Mouse (Mus musculus) midbrain, embryonic 11.5 days (tissue): Measurements from ENCODE around the gene Smok3c. TPM values are rescaled to one million over a fixed set of nuclear protein-coding genes. Genes with fewer than 3 reads are reported as not detected.
"Not testable (repeated sequence)": the region's sequence is repeated elsewhere in the genome, so short reads cannot be mapped to it uniquely, and the experiment has no call there.

Experiments used
- ATAC-seq: fragments of 200-750 bp; cut with Nextera tagmentation; 2 replicates; pipeline ENCODE4 v1.8.0; 2017; ENCODE audit warnings: moderate TSS enrichment, moderate library complexity; ENCODE audit not compliant: low FRiP score
- DNase-seq: peaks from one replicate; pipeline ENCODE4 v3.0.0; 2015; ENCODE audit warnings: low spot score; ENCODE audit errors: missing footprints
- H3K27ac ChIP-seq: fragments of 300-500 bp; sonication (generic); 2 replicates; pipeline ENCODE4 v1.5.1; 2014; ENCODE audit warnings: low read depth, low read length
- H3K27me3 ChIP-seq: fragments of 300-500 bp; sonication (generic); 2 replicates; pipeline ENCODE4 v1.6.1; 2014; ENCODE audit warnings: mild to moderate bottlenecking, low read length, moderate library complexity, mixed read lengths; ENCODE audit not compliant: control insufficient read depth, insufficient read depth
- H3K36me3 ChIP-seq: fragments of 300-500 bp; sonication (generic); 2 replicates; pipeline ENCODE4 v1.6.1; 2014; ENCODE audit warnings: mild to moderate bottlenecking, low read length, moderate library complexity, mixed read lengths; ENCODE audit not compliant: control insufficient read depth, insufficient read depth
- H3K4me1 ChIP-seq: fragments of 300-500 bp; sonication (generic); 2 replicates; pipeline ENCODE4 v1.6.1; 2014; ENCODE audit warnings: low read length; ENCODE audit not compliant: control insufficient read depth, insufficient read depth
- H3K4me2 ChIP-seq: fragments of 300-500 bp; sonication (generic); 2 replicates; pipeline ENCODE4 v1.6.1; 2014; ENCODE audit warnings: mild to moderate bottlenecking, moderate library complexity
- H3K4me3 ChIP-seq: fragments of 300-500 bp; sonication (generic); 2 replicates; pipeline ENCODE4 v1.5.1; 2014; ENCODE audit warnings: low read depth, low read length
- H3K9ac ChIP-seq: fragments of 300-500 bp; sonication (generic); 2 replicates; pipeline ENCODE4 v1.6.1; 2014; ENCODE audit warnings: low read length
- H3K9me3 ChIP-seq: fragments of 300-500 bp; sonication (generic); 2 replicates; pipeline ENCODE4 v1.6.1; 2016; ENCODE audit warnings: low read length; ENCODE audit not compliant: control insufficient read depth
- WGBS: fragments of 180-500 bp; shearing (Covaris S2); extraction: QIAGEN DNeasy Blood & Tissue Kit; methylation state at CpG from one replicate; pipeline ENCODE4 v1.1.7; 2014; 5-methylcytosine and 5-hydroxymethylcytosine counted together
- polyA plus RNA-seq: library from polyadenylated mRNA; unstranded; fragments of >200 nt; fragmentation: Nextera tagmentation; extraction: Ambion mirVana; gene quantifications from 2 replicates; pipeline ENCODE4 v1.2.1, GENCODE M21; 2014

Smok3c gene
- polyA plus RNA-seq, 1 experiment from 2014 or later = not detected

DNA sequence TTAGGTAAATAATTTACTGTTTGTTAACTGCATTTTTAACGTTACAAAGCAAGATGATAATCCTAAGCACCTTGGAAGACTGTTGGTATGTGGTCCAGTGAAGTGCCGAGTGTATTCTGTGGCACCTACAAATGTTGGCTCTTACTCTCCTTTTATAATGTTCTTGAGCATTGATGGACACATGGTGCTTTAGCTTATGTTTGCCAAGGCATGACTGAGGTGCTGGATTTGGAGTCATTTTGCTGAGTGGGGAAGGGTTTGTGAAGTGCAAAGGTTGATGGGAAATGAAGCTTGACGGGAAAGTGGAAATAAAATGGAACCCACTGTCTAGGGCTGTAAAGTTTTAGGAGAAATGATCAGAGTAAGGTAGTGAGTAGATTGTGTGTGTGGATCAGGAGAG, 35.4 kb downstream of the Smok3c start:
- Histone ChIP-seq H3K9ac (no peak overlapping the region), H3K27me3 (no peaks in the 10 kb centered on the region), H3K4me3 (no peak overlapping the region), H3K27ac (no peak overlapping the region), H3K9me3 (no peaks in the 10 kb centered on the region), H3K4me2 (no peak overlapping the region), H3K36me3 (peaks cover 4% of the 10 kb centered on the region; the same call in 1 of the 2 replicates), H3K4me1 (no peaks in the 10 kb centered on the region)
- DNase-seq = no peak
- 91% methylated on average over 3 of the region's 3 CpGs for WGBS
- ATAC-seq = no peak

DNA sequence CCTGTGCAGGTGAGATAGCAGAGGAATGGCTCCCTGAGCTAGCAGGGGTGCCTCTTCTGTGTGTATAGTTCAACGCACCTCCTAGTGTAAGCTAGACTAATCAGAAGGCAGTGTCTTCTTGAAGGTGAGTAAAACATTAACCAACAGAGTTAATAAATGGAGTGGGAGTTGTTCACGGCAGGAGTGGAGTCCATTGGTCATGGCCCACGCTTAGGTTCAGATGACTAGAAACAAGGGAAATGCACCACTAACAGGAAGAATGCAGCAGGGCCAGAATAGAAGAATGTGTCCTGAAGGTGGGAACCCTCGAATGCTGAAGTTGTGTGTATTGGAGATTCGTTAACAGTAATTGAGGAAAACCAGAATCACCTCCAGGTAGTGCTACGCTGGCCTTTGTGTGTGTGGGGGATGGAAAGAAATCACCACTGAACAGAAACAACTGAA, 36.1 kb downstream of the Smok3c start:
- no peaks in the 10 kb centered on the region for H3K9me3 ChIP-seq
- H3K27ac ChIP-seq = no peak overlapping the region
- WGBS = 92% methylated on average over 6 of the region's 6 CpGs
- peaks cover 7% of the 10 kb centered on the region; the same call in 1 of the 2 replicates for H3K36me3 ChIP-seq
- H3K4me3 ChIP-seq = no peak overlapping the region
- DNase-seq (peak; percentile 61), ATAC-seq (no peak)
- H3K4me1 ChIP-seq = no peaks in the 10 kb centered on the region
- H3K4me2 ChIP-seq = no peak overlapping the region
- no peaks in the 10 kb centered on the region for H3K27me3 ChIP-seq
- H3K9ac ChIP-seq = no peak overlapping the region

DNA sequence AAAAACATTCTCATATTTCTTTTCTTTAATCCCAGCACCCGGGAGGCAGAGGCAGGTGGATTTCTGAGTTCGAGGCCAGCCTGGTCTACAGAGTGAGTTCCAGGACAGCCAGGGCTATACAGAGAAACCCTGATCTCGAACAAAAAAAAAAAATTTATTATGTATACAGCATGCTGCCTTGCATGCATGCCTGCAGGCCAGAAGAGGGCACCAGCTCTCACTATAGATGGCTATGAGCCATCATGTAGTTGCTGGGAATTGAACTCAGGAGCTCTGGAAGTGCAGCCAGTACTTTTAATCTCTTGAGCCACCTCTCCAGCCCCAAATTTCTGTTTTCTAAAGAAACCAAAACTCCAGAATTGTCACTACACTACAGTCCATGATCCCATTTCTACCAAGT, 37.3 kb downstream of the Smok3c start:
- H3K4me1 ChIP-seq = no peaks in the 10 kb centered on the region
- no peak overlapping the region for H3K27ac ChIP-seq
- H3K4me3 ChIP-seq = no peak overlapping the region
- no peak overlapping the region for H3K4me2 ChIP-seq
- ATAC-seq = no peak
- no peaks in the 10 kb centered on the region for H3K9me3 ChIP-seq
- H3K27me3 ChIP-seq = no peaks in the 10 kb centered on the region
- 84% methylated on average over 3 of the region's 3 CpGs for WGBS
- peaks cover 12% of the 10 kb centered on the region; the same call in 1 of the 2 replicates for H3K36me3 ChIP-seq
- peak; percentile 74 for DNase-seq
- H3K9ac ChIP-seq = no peak overlapping the region

DNA sequence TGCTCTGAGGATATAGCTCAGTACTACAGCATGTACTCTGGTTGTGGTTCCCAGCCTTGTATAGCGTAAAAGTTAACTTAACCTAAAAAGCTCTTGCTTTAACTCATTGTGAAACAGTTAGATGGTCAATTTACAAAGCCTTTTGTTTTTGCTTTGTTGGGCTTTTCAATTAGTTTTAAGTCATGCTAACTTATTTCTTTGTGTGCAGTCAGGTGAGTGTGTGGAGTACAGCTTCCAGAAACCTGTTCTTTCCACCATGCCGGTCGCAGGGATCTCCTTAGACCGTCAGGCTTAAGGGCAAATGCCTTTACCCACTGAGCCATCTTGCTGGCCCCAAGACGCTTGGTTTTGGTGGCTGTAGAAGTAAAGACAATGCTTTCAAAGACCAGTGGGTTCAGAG, 37.7 kb downstream of the Smok3c start:
- no peak overlapping the region for H3K9ac ChIP-seq
- peaks cover 15% of the 10 kb centered on the region for H3K36me3 ChIP-seq
- H3K4me2 ChIP-seq = no peak overlapping the region
- no peaks in the 10 kb centered on the region for H3K9me3 ChIP-seq
- no peak for ATAC-seq
- H3K4me3 ChIP-seq = no peak overlapping the region
- DNase-seq = no peak
- H3K27me3 ChIP-seq = no peaks in the 10 kb centered on the region
- H3K4me1 ChIP-seq = no peaks in the 10 kb centered on the region
- H3K27ac ChIP-seq = no peak overlapping the region
- WGBS = 95% methylated on average over 5 of the region's 5 CpGs

DNA sequence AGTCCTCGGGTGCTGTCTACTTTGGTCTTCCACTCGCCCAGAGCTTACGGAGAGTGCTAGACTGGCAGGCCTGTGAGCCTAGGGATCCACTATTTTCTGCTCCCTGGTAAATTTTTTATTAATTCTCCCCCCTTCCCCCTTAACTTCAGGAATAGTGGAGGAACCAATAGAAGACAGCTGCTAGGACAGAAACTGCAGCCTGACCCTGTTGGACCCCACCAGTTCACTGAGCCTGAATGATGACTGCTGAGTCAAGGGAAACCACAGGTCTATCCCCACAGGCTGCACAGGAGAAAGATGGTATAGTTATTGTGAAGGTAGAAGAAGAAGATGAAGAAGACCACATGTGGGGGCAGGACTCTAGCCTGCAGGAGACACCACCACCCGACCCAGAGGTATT, 39.8 kb downstream of the Smok3c start:
- Histone ChIP-seq H3K4me1 (no peaks in the 10 kb centered on the region), H3K4me3 (no peak overlapping the region), H3K36me3 (peaks cover 26% of the 10 kb centered on the region), H3K4me2 (no peak overlapping the region), H3K9ac (no peak overlapping the region), H3K9me3 (no peaks in the 10 kb centered on the region), H3K27ac (no peak overlapping the region), H3K27me3 (no peaks in the 10 kb centered on the region)
- DNase-seq (no peak), ATAC-seq (no peak)
- WGBS = 94% methylated on average over 4 of the region's 4 CpGs

DNA sequence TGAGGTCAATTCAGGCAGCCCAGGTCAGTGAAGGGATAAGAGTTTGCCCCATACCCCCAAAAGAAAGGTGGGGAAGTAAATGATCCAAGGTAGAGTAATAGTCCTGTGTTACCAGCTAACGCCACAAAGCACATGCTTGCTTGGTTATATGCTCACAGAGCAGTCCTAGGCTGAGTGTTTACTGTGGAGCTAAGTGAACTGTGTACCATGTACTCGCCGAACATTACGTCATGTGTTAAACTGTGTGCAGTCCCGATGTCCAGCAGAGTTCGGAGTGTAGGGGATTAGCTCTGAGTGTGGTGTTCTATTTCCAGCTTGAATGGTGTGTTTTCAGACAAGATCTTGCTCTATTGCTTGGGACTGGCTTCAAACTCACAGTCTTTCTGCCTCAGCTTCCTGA, 41.5 kb downstream of the Smok3c start:
- WGBS = 95% methylated on average over 6 of the region's 6 CpGs
- Histone ChIP-seq H3K4me2 (no peak overlapping the region), H3K9me3 (no peaks in the 10 kb centered on the region), H3K27me3 (no peaks in the 10 kb centered on the region), H3K27ac (no peak overlapping the region), H3K36me3 (peaks cover 41% of the 10 kb centered on the region), H3K9ac (no peak overlapping the region), H3K4me3 (no peak overlapping the region), H3K4me1 (no peaks in the 10 kb centered on the region)
- no peak for ATAC-seq
- DNase-seq = peak; percentile 65

DNA sequence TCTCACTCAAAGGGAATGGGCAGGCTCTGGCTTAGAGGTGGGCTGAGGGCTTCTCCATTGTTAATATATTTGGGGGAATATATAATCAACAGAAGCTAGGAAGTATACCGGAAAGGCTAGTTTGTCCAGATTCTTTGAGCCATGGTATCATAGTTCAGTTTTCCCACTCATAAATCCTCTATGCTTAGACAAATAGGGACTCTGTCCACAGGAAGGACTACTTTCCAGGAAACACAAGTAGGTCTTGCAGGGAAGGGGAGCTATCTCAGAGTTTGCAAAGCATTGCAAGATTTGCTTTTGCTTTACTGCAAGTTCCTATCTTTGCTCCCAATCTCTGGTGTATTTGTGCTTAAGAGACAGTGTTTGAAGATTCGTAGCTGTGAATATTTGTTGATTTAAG, 52.0 kb downstream of the Smok3c start:
- H3K27me3 ChIP-seq = no peaks in the 10 kb centered on the region
- H3K4me3 ChIP-seq = no peak overlapping the region
- no peaks in the 10 kb centered on the region for H3K9me3 ChIP-seq
- DNase-seq (no peak), ATAC-seq (no peak)
- H3K4me2 ChIP-seq = no peak overlapping the region
- no peak overlapping the region for H3K27ac ChIP-seq
- no peaks in the 10 kb centered on the region for H3K4me1 ChIP-seq
- 87% methylated on average over 2 of the region's 2 CpGs for whole genome bisulfite sequencing
- no peak overlapping the region for H3K9ac ChIP-seq
- H3K36me3 ChIP-seq = peaks cover 21% of the 10 kb centered on the region

DNA sequence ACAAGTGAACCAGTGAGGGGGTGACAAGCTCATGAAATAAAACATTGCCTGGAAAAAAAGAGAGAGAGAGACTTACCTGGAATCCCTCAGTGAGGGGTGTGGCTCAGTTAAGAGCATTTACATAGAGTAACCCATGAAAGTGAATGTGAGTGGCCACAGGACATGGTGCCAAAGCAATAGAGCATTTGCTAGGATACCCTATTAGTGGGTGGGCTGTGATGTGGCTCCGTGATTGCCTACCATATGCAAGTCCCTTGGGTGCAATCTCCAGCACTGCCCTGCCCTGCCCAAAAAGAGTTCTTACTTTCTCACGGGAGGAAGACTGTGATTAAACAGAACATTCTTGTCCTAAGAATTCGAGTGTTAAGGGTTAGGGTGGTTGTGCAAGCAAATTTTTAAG, 54.1 kb downstream of the Smok3c start:
- no peak for ATAC-seq
- WGBS = 61% methylated on average over 3 of the region's 3 CpGs

DNA sequence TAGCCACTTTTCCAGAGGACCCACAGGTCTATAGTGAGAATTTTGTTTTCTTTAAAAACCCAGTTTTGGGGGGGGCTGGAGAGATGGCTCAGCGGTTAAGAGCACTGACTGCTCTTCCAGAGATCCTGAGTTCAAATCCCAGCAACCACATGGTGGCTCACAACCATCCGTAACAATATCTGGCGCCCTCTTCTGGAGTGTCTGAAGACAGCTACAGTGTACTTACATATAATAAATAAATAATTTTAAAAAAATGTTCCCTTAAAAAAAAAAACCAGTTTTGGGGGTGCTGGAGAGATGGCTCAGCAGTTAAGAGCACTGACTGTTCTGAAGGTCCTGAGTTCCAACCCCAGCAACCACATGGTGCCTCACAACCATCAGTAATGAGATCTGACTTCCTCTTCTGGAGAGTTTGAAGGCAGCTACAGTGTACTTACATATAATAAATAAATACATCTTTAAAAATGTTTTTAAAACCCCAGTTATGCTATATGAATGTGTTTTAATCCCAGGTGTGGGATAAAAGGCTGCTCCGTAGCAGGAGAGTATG, 56.9 kb downstream of the Smok3c start:
- not testable (repeated sequence) for H3K9me3 ChIP-seq

More for the DNA sequence above, 54.1 kb downstream of the Smok3c start:
- H3K9me3 ChIP-seq = no peaks in the 10 kb centered on the region
- DNase-seq = no peak
- H3K36me3 ChIP-seq = peaks cover 10% of the 10 kb centered on the region
- no peak overlapping the region for H3K9ac ChIP-seq
- H3K4me2 ChIP-seq = no peak overlapping the region
- no peaks in the 10 kb centered on the region for H3K4me1 ChIP-seq
- H3K27me3 ChIP-seq = no peaks in the 10 kb centered on the region
- H3K27ac ChIP-seq = no peak overlapping the region
- H3K4me3 ChIP-seq = no peak overlapping the region

More for the DNA sequence above, 56.9 kb downstream of the Smok3c start:
- H3K27me3 ChIP-seq, ATAC-seq, H3K4me1 ChIP-seq, DNase-seq, H3K27ac ChIP-seq, H3K4me3 ChIP-seq, H3K4me2 ChIP-seq, H3K9ac ChIP-seq, H3K36me3 ChIP-seq: not testable (repeated sequence)
- 55% methylated on average over 3 of the region's 4 CpGs for WGBS
